Mouse (Mus musculus): Measurements from ENCODE around the gene Isg20. TPM values are rescaled to one million over a fixed set of nuclear protein-coding genes. Genes with fewer than 3 reads are reported as not detected.

The Isg20 gene
- total RNA-seq, 2 experiments from 2014 or later: 0.91 to 1.4 TPM

DNA sequence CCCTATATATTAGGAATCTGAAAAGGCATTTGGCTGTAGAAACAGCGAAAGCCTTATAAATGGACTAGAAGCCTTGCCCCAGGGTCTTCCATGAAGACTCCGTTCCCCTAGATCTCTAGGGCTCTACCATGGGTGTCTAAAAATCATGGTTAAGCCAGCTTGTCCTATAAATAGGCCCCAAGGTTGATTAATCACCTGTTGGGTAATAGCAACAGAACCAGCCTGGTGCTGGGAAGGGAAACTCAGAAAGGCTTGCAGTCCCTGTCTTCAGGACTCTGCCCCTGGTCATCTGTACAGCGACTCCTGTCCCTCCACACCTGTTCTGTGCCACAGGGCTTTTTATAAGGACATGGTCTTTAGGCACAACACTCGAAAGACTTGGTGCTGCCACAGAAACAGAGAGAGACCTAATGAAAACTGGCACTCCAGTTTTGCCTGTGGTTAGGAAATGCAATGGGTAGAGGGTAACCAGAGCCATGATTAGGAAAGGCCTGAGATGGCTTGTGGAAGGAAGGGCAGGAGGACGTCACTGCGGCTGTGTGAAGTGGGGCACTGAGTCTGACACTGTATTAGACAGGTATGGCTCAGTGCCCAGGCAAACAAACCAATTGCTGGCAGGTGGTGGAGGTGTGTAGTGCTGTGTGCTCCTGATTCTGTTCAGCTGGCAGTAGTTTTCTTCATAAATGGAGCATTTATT, 9.9 kb upstream of the Isg20 start:
- DNase-seq (ENCODE audit: low spot score in 2 of 2): no peak

DNA sequence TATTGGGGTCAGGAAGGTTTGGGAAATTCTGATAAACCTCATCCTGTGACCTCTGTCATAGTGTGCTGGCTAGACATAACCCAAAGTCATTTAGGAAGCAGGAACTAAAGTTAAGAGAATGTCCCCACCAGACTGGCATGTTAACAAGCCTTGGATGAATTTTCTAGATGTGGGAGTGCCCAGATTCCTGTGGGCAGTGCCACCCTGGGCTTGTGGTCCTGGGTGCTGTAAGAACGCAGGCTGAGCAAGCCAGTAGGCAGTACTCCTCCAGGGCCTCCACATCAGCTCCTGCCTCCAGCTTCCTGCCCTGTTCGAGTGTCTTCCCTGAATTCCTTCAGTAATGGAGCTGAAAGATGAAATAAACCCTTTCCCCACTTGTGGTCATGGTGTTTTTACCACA, 9.0 kb upstream of the Isg20 start:
- DNase-seq (ENCODE audit: low spot score in 2 of 2): no peak

DNA sequence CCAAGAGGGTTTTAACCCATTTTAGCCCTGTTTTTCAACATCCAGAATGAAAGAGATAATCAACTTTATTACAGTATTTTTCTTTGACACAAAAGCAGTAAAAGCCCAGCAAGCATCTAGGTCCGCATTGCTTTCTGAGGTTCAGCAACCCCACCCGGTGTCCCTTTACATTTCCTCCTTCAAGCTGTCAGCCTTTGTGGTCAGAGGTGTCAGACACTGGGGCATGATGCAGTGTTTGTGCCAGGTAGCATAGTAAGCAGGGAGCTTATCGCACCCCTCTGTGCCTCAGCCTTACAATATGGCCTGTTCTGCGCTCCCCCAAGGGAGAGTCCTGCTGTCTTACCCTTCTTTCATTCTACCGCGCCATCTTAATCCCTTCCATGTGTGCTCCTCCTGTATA, 4.2 kb upstream of the Isg20 start:
- DNase-seq (ENCODE audit: low spot score in 2 of 2): no peak

DNA sequence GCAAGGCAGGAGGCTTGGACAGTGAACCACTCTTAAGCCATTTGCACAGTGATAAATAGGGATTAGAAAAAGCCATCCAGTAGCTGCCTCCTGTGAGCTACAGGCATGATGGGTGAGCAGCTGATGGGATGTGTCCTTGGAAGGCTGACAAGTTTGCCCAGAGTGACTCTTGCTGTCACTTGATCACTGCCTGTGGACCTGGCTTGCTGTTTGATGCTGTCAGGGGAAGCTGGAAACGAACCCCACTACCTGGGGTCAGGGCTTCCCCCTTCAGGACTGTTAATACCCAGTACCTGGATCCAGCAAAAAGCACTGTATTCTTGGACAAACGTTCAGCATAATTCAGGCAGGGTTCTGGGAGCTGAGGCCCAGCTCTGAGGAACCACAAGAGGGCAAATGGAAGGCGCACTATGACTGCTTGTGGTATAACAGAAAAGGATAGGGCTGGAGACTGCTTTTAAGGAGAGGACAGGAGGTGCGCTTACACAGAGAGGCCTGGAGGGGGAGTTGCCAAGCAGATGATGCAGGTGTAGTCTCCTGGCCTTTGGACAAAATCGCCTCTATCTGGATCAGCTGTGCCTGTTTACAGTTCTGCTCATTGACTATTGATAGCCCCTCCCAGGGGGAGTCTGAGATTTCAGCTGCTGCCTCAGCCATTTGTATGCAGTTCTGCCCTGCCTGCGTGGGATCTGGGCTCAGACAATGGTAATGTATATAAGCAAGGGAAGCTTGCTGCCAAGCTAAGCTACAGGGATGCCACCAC, 2.7 kb upstream of the Isg20 start:
- no peak for DNase-seq (ENCODE audit: low spot score in 2 of 2)

DNA sequence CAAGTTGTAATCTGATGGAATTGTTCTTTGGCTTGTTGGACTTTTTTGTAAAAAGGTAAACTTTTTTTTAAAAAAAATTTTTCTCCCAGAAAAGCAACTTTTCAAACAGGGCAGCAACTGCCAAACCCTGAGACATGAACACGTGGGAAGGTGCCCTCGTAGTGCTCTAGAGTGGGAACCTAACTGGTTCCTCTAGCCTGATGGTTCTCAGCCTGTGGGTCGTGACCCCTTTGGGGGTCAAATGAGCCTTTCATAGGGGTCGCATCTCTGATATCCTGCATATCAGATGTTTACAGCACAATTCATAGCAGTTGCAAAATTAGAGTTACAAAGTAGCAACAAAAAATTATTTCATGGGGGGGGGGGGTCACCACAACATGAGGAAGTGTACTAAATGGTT, 2.0 kb upstream of the Isg20 start:
- no peak for DNase-seq (ENCODE audit: low spot score in 2 of 2)

DNA sequence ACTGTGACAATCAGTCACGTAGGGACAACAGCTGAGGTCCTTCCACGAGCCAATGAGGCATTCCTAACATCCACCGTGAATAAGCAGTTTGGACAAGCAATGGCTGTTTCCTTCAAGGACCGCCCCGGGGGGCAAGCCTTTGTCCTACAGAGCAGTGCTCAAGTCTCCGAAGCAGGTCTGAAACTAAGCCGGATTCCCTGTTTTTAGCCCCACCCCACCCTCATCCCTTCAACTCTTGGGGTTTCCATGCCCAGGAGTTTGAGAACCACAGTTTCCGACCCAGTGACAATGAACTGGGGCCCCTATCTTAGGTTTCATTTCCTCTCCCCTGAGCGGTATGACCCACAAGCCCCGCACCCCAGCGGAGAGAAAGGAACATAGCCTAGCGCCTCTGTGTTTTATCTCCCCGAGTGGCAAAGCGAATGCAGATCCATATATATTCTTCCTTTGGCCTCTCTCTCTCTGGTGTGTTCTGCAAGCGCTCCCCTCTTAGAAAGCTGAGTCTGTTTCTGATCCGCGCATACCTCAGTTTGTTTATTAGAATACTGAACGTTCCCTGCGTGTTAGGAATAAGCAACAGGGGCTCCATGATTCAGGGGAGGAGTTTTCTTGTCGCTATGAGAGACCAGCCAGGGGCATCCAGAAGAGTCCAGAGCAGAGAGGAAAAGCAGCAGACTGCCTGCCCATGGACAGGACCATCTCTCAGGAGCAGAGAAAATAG, 811 bp upstream of the Isg20 start:
- DNase-seq (ENCODE audit: low spot score in 2 of 2): no peak

DNA sequence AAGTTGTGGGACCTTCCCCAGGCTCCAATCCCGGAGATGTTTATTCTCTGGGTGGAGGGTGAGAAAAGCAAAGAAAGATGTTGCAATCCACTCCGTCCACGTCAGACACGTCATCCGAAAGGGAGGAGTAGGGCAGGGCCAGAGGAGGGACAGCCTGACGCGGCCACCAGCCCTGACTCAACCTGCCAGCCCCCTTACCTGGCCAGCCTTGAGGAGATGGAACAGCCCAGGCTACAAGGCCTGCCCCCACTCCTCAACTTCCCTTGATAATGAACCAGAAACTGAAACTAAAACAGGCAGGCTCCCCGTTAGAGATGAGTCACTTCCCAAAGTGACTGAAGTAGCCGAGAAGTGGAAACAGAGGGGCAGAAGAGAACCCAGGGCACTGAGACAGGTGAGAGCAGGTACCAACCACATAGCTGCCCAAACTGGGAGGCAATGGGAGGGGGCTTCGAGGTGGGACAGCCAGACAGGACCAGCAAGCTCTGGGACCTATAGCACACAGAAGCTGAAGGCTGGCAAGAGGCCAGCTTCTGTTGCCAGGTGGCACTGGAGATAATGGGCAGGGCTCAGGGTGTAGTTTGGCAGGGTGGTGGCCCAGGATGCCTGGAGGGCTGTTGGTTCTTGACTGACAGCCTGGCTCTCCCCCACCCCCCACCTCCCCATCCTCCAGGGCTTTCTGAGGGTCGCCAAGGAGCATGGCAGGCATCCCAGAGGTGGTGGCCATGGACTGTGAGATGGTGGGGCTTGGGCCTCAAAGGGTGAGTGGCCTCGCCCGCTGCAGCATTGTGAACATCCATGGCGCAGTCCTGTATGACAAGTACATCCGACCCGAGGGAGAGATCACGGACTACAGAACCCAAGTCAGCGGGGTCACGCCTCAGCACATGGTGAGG, 673 bp downstream of the Isg20 start:
- DNase-seq (ENCODE audit: low spot score in 2 of 2): no peak

DNA sequence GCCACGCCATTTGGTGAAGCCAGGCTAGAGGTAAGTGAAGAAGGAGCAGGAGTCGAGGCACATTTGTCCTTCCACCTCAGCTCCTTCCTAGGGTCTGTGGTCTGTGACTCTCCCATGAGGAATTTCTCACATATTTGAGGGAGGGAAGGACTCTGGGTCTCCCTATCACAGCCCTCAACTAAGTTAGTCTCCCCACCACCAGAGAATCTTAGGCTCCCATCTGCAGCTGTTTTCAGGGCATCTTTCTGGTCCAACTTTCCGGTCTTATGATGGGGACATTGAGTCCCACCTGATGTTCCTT, 1.3 kb downstream of the Isg20 start:
- no peak for DNase-seq (ENCODE audit: low spot score in 2 of 2)

DNA sequence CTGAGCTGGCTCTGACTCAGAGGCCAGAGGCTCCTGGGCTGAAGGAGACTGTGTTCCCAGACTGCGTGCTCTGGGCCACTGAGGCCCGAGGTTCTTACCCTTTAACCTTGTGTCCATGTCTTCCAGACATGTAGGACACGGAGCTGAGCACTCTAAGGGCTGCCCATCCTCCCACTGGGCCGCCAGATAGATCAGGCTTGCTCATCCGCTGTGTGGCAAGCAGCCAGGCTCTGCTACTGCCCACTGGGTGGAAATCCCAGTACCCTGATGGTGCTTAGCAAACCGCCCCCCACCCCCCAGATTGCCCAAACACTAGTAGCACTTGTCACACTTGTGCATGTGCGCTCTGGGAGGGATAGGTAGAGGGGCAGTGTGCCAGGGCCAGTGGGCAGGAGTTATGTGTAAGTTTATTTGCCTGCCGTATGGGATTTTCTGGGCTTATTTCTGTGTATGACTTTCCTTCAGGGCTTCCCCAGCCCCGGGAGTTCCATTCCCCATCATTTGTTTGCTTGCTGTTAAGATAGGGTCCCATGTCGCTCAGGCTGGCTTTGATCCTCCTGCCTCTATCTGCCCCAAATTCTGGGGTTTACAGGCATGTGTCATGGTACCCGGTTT, 1.8 kb downstream of the Isg20 start:
- DNase-seq (ENCODE audit: low spot score in 2 of 2): no peak

DNA sequence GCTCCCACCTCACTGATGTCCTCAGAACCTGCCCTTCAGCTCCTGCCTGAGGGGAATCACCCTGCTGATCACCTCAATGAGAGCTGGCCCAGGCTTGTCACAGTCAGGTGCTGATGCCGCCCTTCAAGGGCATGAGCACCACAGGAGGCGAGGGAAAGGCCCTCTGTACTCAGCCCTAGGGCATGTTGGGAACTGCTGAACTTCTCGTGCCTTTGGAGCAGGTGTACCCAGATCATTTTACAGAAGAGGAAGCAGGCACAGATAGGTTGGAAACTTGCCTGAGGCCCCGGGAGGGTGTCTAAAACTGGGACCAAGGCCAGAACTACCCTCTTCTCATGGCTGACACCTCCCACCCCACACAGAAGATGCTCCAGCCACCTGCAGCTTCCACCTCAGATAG, 5.5 kb downstream of the Isg20 start:
- no peak for DNase-seq (ENCODE audit: low spot score in 2 of 2)

DNA sequence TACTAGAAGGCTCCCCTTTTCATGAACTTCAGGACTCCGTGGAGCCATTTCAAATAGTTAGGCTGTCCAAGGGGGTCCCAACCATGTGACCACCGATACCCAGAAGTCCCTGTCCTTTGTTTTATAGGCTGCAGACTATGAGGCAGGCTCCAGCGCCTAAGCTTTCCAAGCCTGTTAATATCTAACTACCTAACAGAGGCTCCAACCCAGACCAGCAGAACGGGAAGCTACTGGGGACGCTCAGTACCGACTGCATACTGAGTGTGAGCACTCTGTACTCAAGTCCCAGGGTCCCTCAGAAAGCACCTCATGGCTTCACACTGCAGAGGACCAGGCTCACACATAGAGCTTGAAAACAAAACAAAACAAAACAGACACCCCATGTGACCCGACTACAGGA, 9.3 kb downstream of the Isg20 start:
- no peak for DNase-seq (ENCODE audit: low spot score in 2 of 2)

DNA sequence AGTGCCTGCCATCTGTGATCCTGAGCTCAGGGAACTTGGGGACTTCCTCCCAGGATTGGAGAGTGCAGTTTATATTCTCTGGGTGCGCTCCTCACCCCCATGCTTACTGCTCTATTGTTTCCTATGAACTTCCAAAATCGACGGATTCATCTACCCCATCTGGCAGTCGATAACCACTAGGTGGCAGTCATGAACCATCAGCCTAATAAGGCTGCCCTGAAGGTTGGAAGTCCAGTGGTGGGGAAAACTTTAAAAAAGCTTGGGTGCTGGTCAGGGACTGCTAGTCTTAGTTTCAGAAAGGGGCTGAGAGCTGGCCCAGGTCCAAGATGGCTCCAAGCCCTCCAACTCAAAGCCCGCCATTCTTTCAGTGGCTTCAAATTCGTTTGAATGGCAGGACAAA, 11.1 kb downstream of the Isg20 start:
- DNase-seq (ENCODE audit: low spot score in 2 of 2): peak; percentile 57 to 83

DNA sequence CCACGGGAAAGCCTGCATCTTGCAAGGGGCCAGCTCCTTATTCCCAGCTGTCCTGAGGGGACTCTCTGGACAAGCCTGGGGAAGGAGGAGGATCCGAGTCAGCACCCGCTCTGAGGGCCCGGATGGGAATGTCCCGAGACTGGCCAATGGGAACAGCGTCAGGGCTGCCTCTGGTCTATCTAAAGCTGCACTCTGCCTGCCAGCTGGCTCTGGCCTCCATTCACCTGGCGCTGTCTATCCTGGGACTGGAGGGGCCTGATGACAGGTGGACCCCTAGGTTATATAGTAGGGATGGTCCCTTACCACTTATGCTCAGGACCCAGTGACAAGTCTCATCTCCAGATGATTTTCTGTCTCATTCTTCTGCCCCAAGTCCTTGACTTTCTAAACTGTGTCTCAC, 11.6 kb downstream of the Isg20 start:
- DNase-seq (ENCODE audit: low spot score in 2 of 2): no peak

DNA sequence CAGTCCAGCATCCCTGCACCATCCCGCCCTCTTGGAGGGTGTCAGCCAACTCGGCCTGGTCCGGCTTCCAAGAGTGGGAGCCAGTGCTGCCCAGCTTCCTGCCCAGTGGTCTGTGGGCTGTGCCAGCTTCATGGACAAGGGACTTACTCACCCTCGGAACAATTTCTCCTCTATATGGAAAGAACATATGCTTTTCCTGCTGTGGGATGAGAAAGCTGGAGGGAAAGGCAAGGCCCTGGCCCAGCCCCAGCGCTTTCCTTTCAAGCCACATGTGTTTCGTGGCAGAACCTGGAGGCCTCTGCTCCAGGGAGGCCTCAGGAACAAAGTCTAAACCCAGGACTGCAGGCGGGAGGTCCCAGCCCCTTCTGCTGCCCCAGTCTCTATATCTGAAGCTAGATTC, 12.5 kb downstream of the Isg20 start:
- DNase-seq (ENCODE audit: low spot score in 2 of 2): no peak

DNA sequence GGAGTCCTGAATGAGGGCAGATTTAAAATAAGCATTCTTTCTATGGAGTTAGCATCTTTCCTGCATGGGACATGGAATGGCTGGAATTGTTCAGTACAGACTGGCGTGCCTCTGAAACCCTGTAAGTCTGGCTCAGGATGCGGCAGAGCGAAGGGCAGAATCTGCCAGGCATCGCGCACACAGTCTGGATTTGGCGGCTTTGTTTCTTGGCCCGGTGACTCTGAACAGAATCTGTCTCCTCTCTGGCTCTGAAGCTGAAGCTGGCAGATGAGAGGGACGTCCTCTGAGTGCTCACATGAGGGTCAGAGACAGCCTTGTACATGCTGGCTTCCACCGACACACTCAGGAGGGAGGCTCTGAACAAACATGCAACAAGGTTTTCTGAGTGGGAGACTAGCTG, 12.9 kb downstream of the Isg20 start:
- DNase-seq (ENCODE audit: low spot score in 2 of 2): no peak

DNA sequence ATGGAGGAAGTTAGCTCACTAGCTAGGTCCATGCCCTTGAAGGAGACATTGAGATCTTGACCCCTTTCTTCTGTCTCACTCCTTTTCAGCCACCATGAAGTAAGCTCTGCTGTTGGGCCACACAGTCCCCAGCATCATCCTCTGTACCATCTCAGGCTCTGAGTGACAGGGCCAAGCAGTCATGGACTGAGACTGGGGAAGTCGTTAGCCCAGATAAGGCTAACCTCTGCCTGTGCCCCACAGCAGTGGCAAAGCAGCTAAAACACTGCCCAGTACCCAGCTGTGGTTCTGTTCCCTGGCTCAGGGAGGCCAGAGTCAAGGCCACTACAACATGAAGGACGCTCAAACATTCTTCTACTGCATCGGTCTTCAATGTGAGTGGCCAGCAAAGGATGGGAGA, 14.0 kb downstream of the Isg20 start:
- DNase-seq (ENCODE audit: low spot score in 2 of 2): no peak

DNA sequence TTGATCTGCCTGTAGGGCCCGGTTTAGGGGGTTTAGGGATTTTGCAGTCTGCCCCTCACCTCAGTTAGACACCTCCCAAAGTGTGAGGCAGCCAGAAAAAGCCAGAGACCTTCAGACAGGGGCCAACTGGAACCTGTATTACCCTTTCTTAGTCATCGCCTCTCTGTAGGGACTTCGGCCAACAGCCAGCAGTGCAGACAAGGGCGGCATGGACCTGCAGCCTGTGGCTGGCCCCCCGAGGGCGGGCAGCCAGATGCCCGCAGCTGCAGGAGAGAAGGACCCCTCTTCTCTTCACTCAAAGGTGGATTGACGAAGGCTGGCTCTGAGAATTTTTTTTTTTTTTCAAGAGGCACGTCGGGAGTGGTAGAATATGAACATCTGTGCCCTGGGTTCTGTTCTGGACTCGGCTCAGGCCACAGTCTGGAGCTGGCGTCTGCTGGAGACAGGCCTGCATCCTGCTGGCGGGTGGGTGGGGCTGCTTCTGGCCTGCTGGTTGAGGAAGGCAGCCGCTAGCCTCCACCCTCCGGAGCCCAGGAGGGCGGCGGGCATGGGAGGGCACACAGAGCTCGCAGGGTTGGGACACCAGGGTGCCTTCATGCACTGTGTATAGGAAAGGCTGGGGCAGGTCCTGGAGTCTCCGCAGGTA, 25.9 kb downstream of the Isg20 start:
- DNase-seq (ENCODE audit: low spot score in 2 of 2): no peak

DNA sequence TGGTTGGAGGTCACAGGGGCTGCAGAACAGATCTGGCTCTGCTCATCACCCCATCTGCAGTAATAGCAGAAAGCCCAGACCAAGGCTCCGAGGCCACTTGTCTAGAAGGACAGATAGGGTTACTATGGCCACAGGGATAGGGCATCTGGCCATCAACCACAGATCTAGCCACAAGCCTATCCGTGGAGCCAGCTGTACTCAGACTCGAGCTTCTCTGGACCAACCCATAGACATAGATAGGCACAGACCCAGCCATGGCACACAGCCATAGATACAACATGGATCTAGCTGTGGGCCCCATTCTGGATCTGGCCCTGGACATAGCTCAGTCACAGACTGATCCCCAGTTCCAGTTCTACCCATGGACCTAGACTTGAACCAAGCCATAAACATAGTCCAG, 27.7 kb downstream of the Isg20 start:
- DNase-seq (ENCODE audit: low spot score in 2 of 2): no peak

DNA sequence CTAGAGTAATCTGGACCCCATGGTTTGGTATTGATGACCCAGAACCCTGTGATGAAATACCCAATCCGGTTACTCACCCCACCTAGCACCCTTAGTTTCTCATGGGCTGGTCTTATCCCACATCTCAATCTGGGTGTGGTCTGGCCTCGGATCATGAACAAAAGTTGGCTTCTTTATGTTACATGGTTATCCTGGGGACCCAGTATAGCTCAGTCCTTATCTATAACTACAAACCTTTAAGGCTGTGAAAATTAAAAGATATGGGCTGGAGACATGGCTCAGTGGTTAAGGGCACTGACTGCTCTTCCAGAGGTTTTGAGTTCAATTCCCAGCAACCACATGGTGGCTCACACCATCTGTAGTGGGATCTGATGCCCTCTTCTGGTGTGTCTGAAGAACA, 29.3 kb downstream of the Isg20 start:
- no peak for DNase-seq (ENCODE audit: low spot score in 2 of 2)

DNA sequence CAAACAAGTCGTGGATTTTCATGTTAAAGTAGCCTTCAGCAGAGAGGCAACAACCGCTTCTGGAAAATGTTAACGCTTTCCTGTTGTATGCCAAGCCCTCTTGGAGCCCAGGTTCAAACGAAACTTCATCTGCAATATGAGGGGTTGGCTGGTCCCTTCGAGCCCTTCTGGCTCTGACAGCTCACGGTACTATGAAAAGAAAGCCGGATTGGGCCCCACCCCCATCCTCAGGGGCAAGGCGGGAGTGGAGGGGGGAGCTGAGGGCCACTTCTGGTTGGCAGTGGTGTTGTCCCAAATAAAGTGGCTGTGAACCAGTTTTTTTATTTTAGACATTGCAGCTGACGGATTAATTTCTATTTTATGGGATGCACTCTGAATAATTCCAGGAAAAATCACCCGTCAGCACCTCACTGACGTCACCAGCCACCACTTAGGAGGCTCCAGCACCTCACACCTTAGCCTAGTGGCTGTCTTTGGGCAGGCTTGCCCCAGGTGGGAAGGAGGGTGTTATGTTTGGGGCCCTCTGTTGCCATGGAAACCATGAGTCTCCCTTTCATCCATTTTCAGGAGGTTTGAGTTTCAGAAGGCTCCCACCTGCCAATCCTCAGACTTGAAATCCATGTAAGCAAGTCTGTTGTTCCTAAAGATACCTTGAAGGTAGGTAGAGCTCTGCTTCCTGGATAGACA, 40.8 kb downstream of the Isg20 start:
- no peak for DNase-seq (ENCODE audit: low spot score in 2 of 2)
